ENCODE assay signal across 10 mouse cellular contexts in the genomic region with DNA sequence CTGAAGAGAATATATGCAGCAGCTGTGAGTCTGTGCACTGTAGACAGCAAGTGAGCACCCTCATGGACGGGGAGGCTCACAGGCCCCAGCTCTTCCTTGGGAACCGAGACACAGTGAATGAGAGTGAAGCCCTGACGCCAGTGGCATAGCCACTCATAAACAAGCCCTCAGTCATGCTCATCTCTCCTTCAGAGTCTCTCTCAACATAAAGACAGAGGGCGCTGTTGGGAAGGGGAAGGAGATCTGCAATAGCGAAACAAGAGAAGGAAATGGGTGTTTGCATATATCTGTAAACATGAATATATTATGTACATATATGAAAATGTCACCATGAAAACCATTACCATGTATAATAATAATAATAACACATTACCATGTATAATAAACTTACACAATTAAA. TPM values are rescaled to one million over a fixed set of nuclear protein-coding genes. Genes with fewer than 3 reads are reported as not detected.
DNase-seq lines count a peak whose midpoint lies in the region; ATAC-seq and TF ChIP-seq lines count a peak whose summit lies in the region.
"Had no signal": no experiment of that assay in that cellular context is flagged by ENCODE, and none has a peak within 500 bp of the region (broad histone marks: within the 10 kb centered on the region; RNA-seq: fewer than 3 reads in every experiment).

No protein-coding gene starts in this region.

- H3K4me2 ChIP-seq in hindbrain, embryonic 11.5 days (replicated peaks; ENCODE audit: low read depth, low read length) = no peak overlapping the region
- H3K4me2 ChIP-seq in hindbrain, embryonic 16.5 days (ENCODE audit: low read length) = no peak overlapping the region
- H3K4me2 ChIP-seq in kidney, embryonic 16.5 days (replicated peaks; ENCODE audit: low read depth, low read length) = no peak overlapping the region
- H3K4me2 ChIP-seq: embryonic facial prominence, embryonic 12.5 days; limb, embryonic 15.5 days had no signal

- H3K4me3 ChIP-seq in hindbrain, embryonic 11.5 days (ENCODE audit: low read depth, low read length) = no peak overlapping the region
- H3K4me3 ChIP-seq in hindbrain, embryonic 16.5 days (ENCODE audit: low read length) = no peak overlapping the region
- H3K4me3 ChIP-seq in ES-E14 (ENCODE audit: insufficient read depth in 1 of 2, low read depth in 1 of 2, low read length in 2 of 2, poor library complexity in 1 of 2, severe bottlenecking in 1 of 2) = no peak overlapping the region
- H3K4me3 ChIP-seq in kidney, embryonic 16.5 days (ENCODE audit: low read length) = no peak overlapping the region
- H3K4me3 ChIP-seq: embryonic facial prominence, embryonic 12.5 days; limb, embryonic 15.5 days had no signal

- no peak overlapping the region for H3K27ac ChIP-seq in hindbrain, embryonic 11.5 days (ENCODE audit: low read depth, low read length)
- no peak overlapping the region for H3K27ac ChIP-seq in hindbrain, embryonic 16.5 days (ENCODE audit: low read depth, low read length)
- no peak overlapping the region for H3K27ac ChIP-seq in ES-E14 (ENCODE audit: insufficient read depth, low read depth, low read length, poor library complexity, severe bottlenecking)
- no peak overlapping the region for H3K27ac ChIP-seq in kidney, embryonic 16.5 days (ENCODE audit: low read length)
- H3K27ac ChIP-seq: embryonic facial prominence, embryonic 12.5 days; limb, embryonic 15.5 days had no signal

- ATAC-seq in hindbrain, embryonic 11.5 days (ENCODE audit: low FRiP score) = no peak
- no peak for ATAC-seq in hindbrain, embryonic 16.5 days
- peak; percentile 69; the same call in 1 of the 2 replicates for ATAC-seq in monocyte, adult 5-6 weeks (replicated peaks; ENCODE audit: insufficient number of reproducible peaks, low FRiP score, low TSS enrichment, poor library complexity, severe bottlenecking)
- no peak for ATAC-seq in kidney, embryonic 16.5 days (ENCODE audit: low FRiP score, low TSS enrichment)

- no peaks in the 10 kb centered on the region; the same call in 1 of the 2 replicates for H3K36me3 ChIP-seq in hindbrain, embryonic 11.5 days (ENCODE audit: control insufficient read depth, insufficient read depth, low read length)
- peaks cover 26% of the 10 kb centered on the region for H3K36me3 ChIP-seq in hindbrain, embryonic 16.5 days (ENCODE audit: control insufficient read depth, insufficient read depth, low read length)
- H3K36me3 ChIP-seq in ES-E14 (ENCODE audit: control insufficient read depth, insufficient read depth, low read length, poor library complexity, severe bottlenecking) = peaks cover 40% of the 10 kb centered on the region
- peaks cover 71% of the 10 kb centered on the region for H3K36me3 ChIP-seq in kidney, embryonic 16.5 days (ENCODE audit: insufficient read depth, low read length)

- peak; percentile 43 for DNase-seq in hindbrain, embryonic 11.5 days (ENCODE audit: low spot score)
- peak; percentile 45 for DNase-seq in ES-E14 (ENCODE audit: low read depth, low spot score)
- peak; percentile 15 for DNase-seq in embryo, embryonic 9.5 days (ENCODE audit: extremely low spot score)
- DNase-seq in layer of hippocampus, postnatal 10 days (ENCODE audit: low spot score in 2 of 2) = no peak
- DNase-seq in cerebellum, adult 9-10 months = no peak

- WGBS in hindbrain, embryonic 11.5 days = 82% methylated on average over 5 of the region's 5 CpGs
- 73% methylated on average over 5 of the region's 5 CpGs for WGBS in hindbrain, embryonic 16.5 days
- WGBS in kidney, embryonic 16.5 days = 87% methylated on average over 5 of the region's 5 CpGs

- in situ Hi-C loops in ES-E14 (cut with MboI; ENCODE audit: low sequenced_read_pairs in 2 of 2, unreplicated experiment in 2 of 2) = no loop called here

- no peaks in the 10 kb centered on the region for H3K4me1 ChIP-seq in hindbrain, embryonic 11.5 days (replicated peaks; ENCODE audit: control insufficient read depth, insufficient read depth, low read length)
- no peaks in the 10 kb centered on the region for H3K4me1 ChIP-seq in hindbrain, embryonic 16.5 days (ENCODE audit: control insufficient read depth, insufficient read depth, low read depth, low read length)
- H3K4me1 ChIP-seq in ES-E14 (ENCODE audit: control insufficient read depth in 2 of 2, insufficient read depth in 2 of 2, low read length in 2 of 2, poor library complexity in 1 of 2) = peaks cover 0 to 2% of the 10 kb centered on the region in 2 experiments; a peak in 2 of 4 replicates
- no peaks in the 10 kb centered on the region for H3K4me1 ChIP-seq in kidney, embryonic 16.5 days (ENCODE audit: insufficient read depth, low read length)
- H3K4me1 ChIP-seq: embryonic facial prominence, embryonic 12.5 days; limb, embryonic 15.5 days had no signal

- H3K9me3 ChIP-seq in hindbrain, embryonic 11.5 days (ENCODE audit: control insufficient read depth, low read length) = no peaks in the 10 kb centered on the region
- H3K9me3 ChIP-seq in hindbrain, embryonic 16.5 days (ENCODE audit: control insufficient read depth, low read length) = no peaks in the 10 kb centered on the region
- no peaks in the 10 kb centered on the region for H3K9me3 ChIP-seq in ES-E14 (ENCODE audit: control insufficient read depth, insufficient read depth, low read depth, low read length)
- H3K9me3 ChIP-seq in kidney, embryonic 16.5 days (ENCODE audit: low read length) = no peaks in the 10 kb centered on the region
- H3K9me3 ChIP-seq: embryonic facial prominence, embryonic 12.5 days; limb, embryonic 15.5 days had no signal

- no peaks in the 10 kb centered on the region for H3K27me3 ChIP-seq in hindbrain, embryonic 11.5 days (ENCODE audit: control insufficient read depth, insufficient read depth, low read length)
- no peaks in the 10 kb centered on the region for H3K27me3 ChIP-seq in hindbrain, embryonic 16.5 days (replicated peaks; ENCODE audit: control insufficient read depth, insufficient read depth, low read length)
- no peaks in the 10 kb centered on the region for H3K27me3 ChIP-seq in kidney, embryonic 16.5 days (ENCODE audit: insufficient read depth, low read length)
- H3K27me3 ChIP-seq: embryonic facial prominence, embryonic 12.5 days; limb, embryonic 15.5 days had no signal

- no peak overlapping the region for H3K9ac ChIP-seq in hindbrain, embryonic 11.5 days (ENCODE audit: low read depth, low read length)
- no peak overlapping the region for H3K9ac ChIP-seq in hindbrain, embryonic 16.5 days (ENCODE audit: low read depth, low read length)
- H3K9ac ChIP-seq in ES-E14 (ENCODE audit: insufficient read depth, low read depth, low read length, poor library complexity, severe bottlenecking) = no peak overlapping the region
- no peak overlapping the region for H3K9ac ChIP-seq in kidney, embryonic 16.5 days (replicated peaks; ENCODE audit: low read length)
- H3K9ac ChIP-seq: embryonic facial prominence, embryonic 12.5 days; limb, embryonic 15.5 days had no signal

TF ChIP-seq in ES-E14, 5 proteins besides CTCF, POLR2A, EP300 and RAD21:
- TF ChIP-seq ZNF384 (IDR thresholded peaks at IDR 0.05; ENCODE audit: low read depth, low read length) (no peak), HCFC1 (IDR thresholded peaks at IDR 0.05; ENCODE audit: borderline replicate concordance, insufficient read depth, low read length) (no peak), ZC3H11A (IDR thresholded peaks at IDR 0.05; ENCODE audit: borderline replicate concordance, low read depth, low read length) (no peak), MAFK (IDR thresholded peaks at IDR 0.05; ENCODE audit: insufficient read depth, low read depth, low read length) (no peak)
TF ChIP-seq in ES-E14: peak in this region for 0.

RNA-seq across cellular contexts. Expression of a gene that starts 10.6 kb away (rescaled TPM):
- 22.8 and 33.7 TPM in 2 replicates for polyA plus RNA-seq in hindbrain, embryonic 11.5 days (2014; fragmentation: Nextera tagmentation; extraction: Ambion mirVana)
- 26.7 and 32.5 TPM in 2 replicates for polyA plus RNA-seq in hindbrain, embryonic 16.5 days (2015; fragmentation: Nextera tagmentation; extraction: Ambion mirVana)
- 117 and 169 TPM in 2 replicates for total RNA-seq in ES-E14 (2012; rRNA removed)
- 24.4 to 33.4 TPM (median 31.7 TPM) in 3 replicates for total RNA-seq in monocyte, adult 5-6 weeks (2017)
- 10 to 100 TPM; 23.2 to 42.1 TPM for total RNA-seq in layer of hippocampus, postnatal 10 days (2021)
- 23.0 and 25.4 TPM in 2 replicates for polyA plus RNA-seq in kidney, embryonic 16.5 days (2015; fragmentation: Nextera tagmentation; extraction: Ambion mirVana)

RNA-seq across cellular contexts. Expression of a gene that starts 17.4 kb away (rescaled TPM):
- polyA plus RNA-seq in hindbrain, embryonic 11.5 days (2014; fragmentation: Nextera tagmentation; extraction: Ambion mirVana) = 37.2 and 44.5 TPM in 2 replicates
- 8.0 and 8.7 TPM in 2 replicates for polyA plus RNA-seq in hindbrain, embryonic 16.5 days (2015; fragmentation: Nextera tagmentation; extraction: Ambion mirVana)
- 19.1 and 26.4 TPM in 2 replicates for total RNA-seq in ES-E14 (2012; rRNA removed)
- total RNA-seq in monocyte, adult 5-6 weeks (2017) = 0.53 to 4.5 TPM (median 0.97 TPM) in 3 replicates
- 1 to 10 TPM; 2.1 to 3.2 TPM for total RNA-seq in layer of hippocampus, postnatal 10 days (2021)
- 40.5 and 42.1 TPM in 2 replicates for polyA plus RNA-seq in kidney, embryonic 16.5 days (2015; fragmentation: Nextera tagmentation; extraction: Ambion mirVana)

RNA-seq across cellular contexts. Expression of a gene that starts 17.5 kb away (rescaled TPM):
- 127 and 131 TPM in 2 replicates for polyA plus RNA-seq in hindbrain, embryonic 11.5 days (2014; fragmentation: Nextera tagmentation; extraction: Ambion mirVana)
- polyA plus RNA-seq in hindbrain, embryonic 16.5 days (2015; fragmentation: Nextera tagmentation; extraction: Ambion mirVana) = 151 and 162 TPM in 2 replicates
- 67.8 and 149 TPM in 2 replicates for total RNA-seq in ES-E14 (2012; rRNA removed)
- 28.3 to 83.7 TPM (median 43.6 TPM) in 3 replicates for total RNA-seq in monocyte, adult 5-6 weeks (2017)
- total RNA-seq in layer of hippocampus, postnatal 10 days (2021) = 10 to 100 TPM; 83.5 to 88.0 TPM
- polyA plus RNA-seq in kidney, embryonic 16.5 days (2015; fragmentation: Nextera tagmentation; extraction: Ambion mirVana) = 160 and 161 TPM in 2 replicates

RNA-seq across cellular contexts. Expression of a gene that starts 50.4 kb away (rescaled TPM):
- 12.2 and 13.2 TPM in 2 replicates for polyA plus RNA-seq in hindbrain, embryonic 11.5 days (2014; fragmentation: Nextera tagmentation; extraction: Ambion mirVana)
- polyA plus RNA-seq in hindbrain, embryonic 16.5 days (2015; fragmentation: Nextera tagmentation; extraction: Ambion mirVana) = 5.9 and 7.8 TPM in 2 replicates
- total RNA-seq in ES-E14 (2012; rRNA removed) = 6.1 and 9.1 TPM in 2 replicates
- 68.5 to 76.5 TPM (median 75.4 TPM) in 3 replicates for total RNA-seq in monocyte, adult 5-6 weeks (2017)
- 10 to 100 TPM; 20.7 to 25.5 TPM for total RNA-seq in layer of hippocampus, postnatal 10 days (2021)
- polyA plus RNA-seq in kidney, embryonic 16.5 days (2015; fragmentation: Nextera tagmentation; extraction: Ambion mirVana) = 25.9 and 27.7 TPM in 2 replicates

Comparison
In these comparisons a context has a peak if more than half of its experiments do, and no peak if none do; other contexts are left out.
1. DNase-seq: peak in hindbrain, embryonic 11.5 days (single experiment), ES-E14 (single experiment) and embryo, embryonic 9.5 days (single experiment); none in layer of hippocampus, postnatal 10 days (0 of 2) and cerebellum, adult 9-10 months (single experiment).